Mouse (Mus musculus) stomach, embryonic 14.5 days (tissue): ENCODE results near the gene Rd3l. TPM values are rescaled to one million over a fixed set of nuclear protein-coding genes. Genes with fewer than 3 reads are reported as not detected.
A peak's percentile ranks its signal among the peaks of the same experiment; 100 is the strongest.
"Not testable (repeated sequence)": the region's sequence is repeated elsewhere in the genome, so short reads cannot be mapped to it uniquely, and the experiment has no call there.

Experiments
- ATAC-seq: fragments of 200-750 bp; cut with Nextera tagmentation; 2 replicates; pipeline ENCODE4 v1.8.0; 2017; ENCODE audit warnings: low read depth, moderate TSS enrichment; ENCODE audit not compliant: insufficient number of reproducible peaks, insufficient read depth, low FRiP score
- H3K27ac ChIP-seq: fragments of 300-500 bp; sonication (generic); 2 replicates; pipeline ENCODE4 v1.5.1; 2014; ENCODE audit warnings: mild to moderate bottlenecking, low read length, moderate library complexity, mixed read lengths
- H3K27me3 ChIP-seq: fragments of 300-500 bp; sonication (generic); 2 replicates; pipeline ENCODE4 v1.6.1; 2014; ENCODE audit warnings: low read length, control low read depth, mixed read lengths; ENCODE audit not compliant: control insufficient read depth, insufficient read depth
- H3K36me3 ChIP-seq: fragments of 300-500 bp; sonication (generic); 2 replicates; pipeline ENCODE4 v1.6.1; 2014; ENCODE audit warnings: mild to moderate bottlenecking, control low read depth, low read length, moderate library complexity, mixed read lengths; ENCODE audit not compliant: control insufficient read depth, insufficient read depth
- H3K4me1 ChIP-seq: fragments of 300-500 bp; sonication (generic); 2 replicates; pipeline ENCODE4 v1.6.1; 2014; ENCODE audit warnings: low read length, control low read depth, mixed read lengths; ENCODE audit not compliant: control insufficient read depth, insufficient read depth
- H3K4me2 ChIP-seq: fragments of 300-500 bp; sonication (generic); replicated peaks from 2 replicates; pipeline ENCODE4 v1.6.1; 2014; ENCODE audit warnings: low read depth, low read length, control low read depth
- H3K4me3 ChIP-seq: fragments of 300-500 bp; sonication (generic); 2 replicates; pipeline ENCODE4 v1.5.1; 2014; ENCODE audit warnings: low read depth, low read length, control low read depth
- H3K9ac ChIP-seq: fragments of 300-500 bp; sonication (generic); replicated peaks from 2 replicates; pipeline ENCODE4 v1.6.1; 2014; ENCODE audit warnings: low read depth, mild to moderate bottlenecking, control low read depth, low read length, moderate library complexity, mixed read lengths
- H3K9me3 ChIP-seq: fragments of 300-500 bp; sonication (generic); 2 replicates; pipeline ENCODE4 v1.6.1; 2016; ENCODE audit warnings: low read depth, low read length, control low read depth; ENCODE audit not compliant: control insufficient read depth
- WGBS: fragments of 180-500 bp; shearing (Covaris S2); extraction: QIAGEN DNeasy Blood & Tissue Kit; methylation state at CpG from one replicate; pipeline ENCODE4 v1.1.7; 2014; 5-methylcytosine and 5-hydroxymethylcytosine counted together
- polyA plus RNA-seq: library from polyadenylated mRNA; unstranded; fragments of >200 nt; fragmentation: Nextera tagmentation; extraction: Ambion mirVana; gene quantifications from 2 replicates; pipeline ENCODE4 v1.2.1, GENCODE M21; 2014

Rd3l gene
- polyA plus RNA-seq, 1 experiment from 2014 or later, result not detected

- H3K9ac ChIP-seq, result no peak overlapping the region
- H3K4me1 ChIP-seq, result peaks cover 8% of the 10 kb centered on the region
- H3K27ac ChIP-seq, result no peak overlapping the region
- 75% methylated on average over 5 of the region's 5 CpGs for WGBS
- no peaks in the 10 kb centered on the region for H3K9me3 ChIP-seq
- peaks cover 16% of the 10 kb centered on the region for H3K36me3 ChIP-seq
- ATAC-seq, result no peak
- no peak overlapping the region for H3K4me3 ChIP-seq
- no peaks in the 10 kb centered on the region for H3K27me3 ChIP-seq
- no peak overlapping the region for H3K4me2 ChIP-seq
These were observed 24.9 kb downstream of the Rd3l start for GRCm38 (mm10) chr12:111956173-111956572.

GRCm38 (mm10) chr12:111951701-111952100, 29.4 kb downstream of the Rd3l start:
- 34% methylated on average over 5 of the region's 5 CpGs for WGBS
- no peak overlapping the region for H3K9ac ChIP-seq
- H3K9me3 ChIP-seq, result no peaks in the 10 kb centered on the region
- no peak overlapping the region for H3K4me3 ChIP-seq
- H3K27ac ChIP-seq, result no peak overlapping the region; the same call in 1 of the 2 replicates
- H3K27me3 ChIP-seq, result no peaks in the 10 kb centered on the region
- no peaks in the 10 kb centered on the region for H3K36me3 ChIP-seq
- peaks cover 8% of the 10 kb centered on the region for H3K4me1 ChIP-seq
- peak; percentile 10; the same call in 1 of the 2 replicates for ATAC-seq
- no peak overlapping the region for H3K4me2 ChIP-seq

GRCm38 (mm10) chr12:111950486-111950885, 30.6 kb downstream of the Rd3l start:
- 43% methylated on average over 5 of the region's 5 CpGs for WGBS
- H3K27me3 ChIP-seq, result no peaks in the 10 kb centered on the region

GRCm38 (mm10) chr12:111946716-111947115, 34.4 kb downstream of the Rd3l start:
- no peak overlapping the region for H3K9ac ChIP-seq
- H3K36me3 ChIP-seq, result no peaks in the 10 kb centered on the region
- H3K27ac ChIP-seq, result no peak overlapping the region
- no peak overlapping the region for H3K4me3 ChIP-seq
- ATAC-seq, result peak; percentile 40; the same call in 1 of the 2 replicates
- H3K9me3 ChIP-seq, result no peaks in the 10 kb centered on the region
- peaks cover 21% of the 10 kb centered on the region; the same call in 1 of the 2 replicates for H3K4me1 ChIP-seq
- 38% methylated on average over 2 of the region's 2 CpGs for WGBS
- H3K27me3 ChIP-seq, result no peaks in the 10 kb centered on the region
- H3K4me2 ChIP-seq, result no peak overlapping the region

More at GRCm38 (mm10) chr12:111950486-111950885, 30.6 kb downstream of the Rd3l start:
- no peak for ATAC-seq
- H3K4me2 ChIP-seq, result no peak overlapping the region
- H3K9me3 ChIP-seq, result no peaks in the 10 kb centered on the region
- no peak overlapping the region for H3K9ac ChIP-seq
- no peaks in the 10 kb centered on the region for H3K36me3 ChIP-seq
- no peak overlapping the region for H3K4me3 ChIP-seq
- H3K4me1 ChIP-seq, result peaks cover 9% of the 10 kb centered on the region
- H3K27ac ChIP-seq, result no peak overlapping the region

GRCm38 (mm10) chr12:111945765-111946655, 35.1 kb downstream of the Rd3l start:
- H3K9ac ChIP-seq, H3K4me2 ChIP-seq, H3K36me3 ChIP-seq, H3K27me3 ChIP-seq, H3K9me3 ChIP-seq, H3K4me3 ChIP-seq: not testable (repeated sequence)
- H3K4me1 ChIP-seq, result peaks cover 18% of the 10 kb centered on the region; the same call in 1 of the 2 replicates
- 53% methylated on average over 11 of the region's 15 CpGs for WGBS
- ATAC-seq, result peak; percentile 61; the same call in 1 of the 2 replicates
- H3K27ac ChIP-seq, result peak overlapping the region; percentile 70

- WGBS, result 30% methylated on average over 8 of the region's 8 CpGs
These were observed 36.0 kb downstream of the Rd3l start for GRCm38 (mm10) chr12:111945115-111945514.

GRCm38 (mm10) chr12:111944065-111944987, 36.8 kb downstream of the Rd3l start:
- not testable (repeated sequence) for H3K9ac ChIP-seq, H3K9me3 ChIP-seq, H3K36me3 ChIP-seq, H3K27me3 ChIP-seq, H3K4me3 ChIP-seq, H3K4me2 ChIP-seq
- ATAC-seq, result peak; percentile 68
- Histone ChIP-seq H3K27ac (peak overlapping the region; percentile 78; the same call in 1 of the 2 replicates), H3K4me1 (peaks cover 21% of the 10 kb centered on the region; the same call in 1 of the 2 replicates)
- WGBS, result 58% methylated on average over 13 of the region's 20 CpGs

More at GRCm38 (mm10) chr12:111945115-111945514, 36.0 kb downstream of the Rd3l start:
- no peaks in the 10 kb centered on the region for H3K27me3 ChIP-seq
- H3K9ac ChIP-seq, result no peak overlapping the region; the same call in 1 of the 2 replicates
- H3K4me2 ChIP-seq, result no peak overlapping the region
- no peak overlapping the region for H3K4me3 ChIP-seq
- H3K36me3 ChIP-seq, result no peaks in the 10 kb centered on the region
- peak overlapping the region; percentile 78 for H3K27ac ChIP-seq
- no peak for ATAC-seq
- peaks cover 18% of the 10 kb centered on the region; the same call in 1 of the 2 replicates for H3K4me1 ChIP-seq
- H3K9me3 ChIP-seq, result no peaks in the 10 kb centered on the region
